Mouse (Mus musculus) skeletal muscle tissue, adult 2 months (tissue): Measurements from ENCODE around the gene Ankzf1.
"Not testable (repeated sequence)": the region's sequence is repeated elsewhere in the genome, so short reads cannot be mapped to it uniquely, and the experiment has no call there.

Experiments used
- DNase-seq: peaks from one replicate; pipeline ENCODE4 v3.0.0-alpha.2; 2012; ENCODE audit warnings: low read depth, low spot score

Ankzf1 gene

GRCm38 (mm10) chr1:75223532-75223931 lies 31.6 kb downstream of the Ankzf1 start:
- DNase-seq, result no peak

DNA sequence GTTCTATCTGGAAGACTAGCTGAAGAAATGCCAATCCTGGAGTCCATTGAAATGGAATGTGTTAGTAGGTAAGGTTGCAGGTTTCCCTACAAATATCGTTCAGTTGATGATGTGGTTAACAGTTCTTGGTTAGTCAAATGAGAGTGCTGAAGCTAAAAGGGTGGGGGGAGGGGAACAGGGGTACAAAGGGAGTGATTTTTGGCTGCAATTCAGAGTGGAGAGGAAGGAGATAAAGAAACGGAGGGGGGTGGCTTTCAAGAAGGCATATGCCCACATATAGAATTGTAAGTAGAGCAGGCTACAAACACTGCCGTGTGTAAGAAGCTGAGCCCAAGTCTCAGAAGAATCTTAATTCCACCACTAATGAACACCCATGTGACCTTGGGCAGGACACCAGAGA lies 33.5 kb downstream of the Ankzf1 start:
- no peak for DNase-seq

DNA sequence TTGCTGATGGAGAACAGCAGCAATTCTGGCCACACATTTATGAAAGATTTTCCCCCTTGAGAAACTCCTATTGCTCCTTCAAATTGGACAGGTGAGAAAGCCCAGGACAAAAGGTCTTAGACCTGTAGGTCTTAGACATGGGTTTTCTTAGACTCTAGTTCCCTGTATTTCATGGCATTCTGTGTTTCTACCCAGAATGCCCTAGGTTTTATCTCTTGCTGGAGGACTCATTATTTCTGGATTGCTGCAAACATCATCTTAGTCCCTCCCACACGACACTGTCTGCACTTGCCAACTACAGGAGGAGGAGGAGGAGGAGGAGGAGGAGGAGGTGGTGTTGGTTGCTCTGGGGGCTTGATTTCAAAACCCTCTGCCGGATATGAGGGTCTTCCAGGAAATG lies 34.2 kb downstream of the Ankzf1 start:
- no peak for DNase-seq

GRCm38 (mm10) chr1:75227653-75228052 lies 35.7 kb downstream of the Ankzf1 start:
- no peak for DNase-seq

- no peak for DNase-seq
These were observed 37.2 kb downstream of the Ankzf1 start for GRCm38 (mm10) chr1:75229158-75229557.

- no peak for DNase-seq
These were observed 38.5 kb downstream of the Ankzf1 start for GRCm38 (mm10) chr1:75230335-75230994.

- DNase-seq, result no peak
These were observed 39.3 kb downstream of the Ankzf1 start for GRCm38 (mm10) chr1:75231224-75231623.

DNA sequence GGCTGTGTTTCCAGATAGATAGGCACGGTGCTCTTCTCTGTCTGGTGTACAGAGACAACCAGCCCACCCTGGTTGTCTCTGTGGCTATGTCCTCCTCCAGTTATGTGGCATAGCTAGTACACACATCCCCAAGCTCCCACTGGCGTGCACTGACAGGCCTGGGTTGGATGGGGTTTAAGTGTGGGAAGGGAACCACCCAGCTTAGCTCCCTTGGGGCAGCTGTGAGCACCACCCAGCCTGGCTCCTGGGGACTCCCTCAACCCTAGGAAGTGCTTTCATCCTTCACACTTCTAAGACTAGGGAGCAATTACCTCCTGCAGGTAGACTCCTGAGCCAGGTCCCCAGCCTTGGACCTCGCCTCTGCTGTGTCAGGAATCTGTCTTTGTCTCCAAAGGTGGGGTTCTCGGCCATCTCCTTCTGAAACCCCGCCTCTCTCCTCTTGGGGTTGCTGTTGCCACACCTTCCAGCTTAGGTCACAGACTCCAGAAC lies 39.8 kb downstream of the Ankzf1 start, which contains the start of gene A630095N17Rik:
TSS of gene A630095N17Rik (minus strand) at position 439 of the 489 bp plus-strand sequence.
- DNase-seq, result no peak

- not testable (repeated sequence) for DNase-seq
These were observed 40.5 kb downstream of the Ankzf1 start for GRCm38 (mm10) chr1:75232489-75232888.

DNA sequence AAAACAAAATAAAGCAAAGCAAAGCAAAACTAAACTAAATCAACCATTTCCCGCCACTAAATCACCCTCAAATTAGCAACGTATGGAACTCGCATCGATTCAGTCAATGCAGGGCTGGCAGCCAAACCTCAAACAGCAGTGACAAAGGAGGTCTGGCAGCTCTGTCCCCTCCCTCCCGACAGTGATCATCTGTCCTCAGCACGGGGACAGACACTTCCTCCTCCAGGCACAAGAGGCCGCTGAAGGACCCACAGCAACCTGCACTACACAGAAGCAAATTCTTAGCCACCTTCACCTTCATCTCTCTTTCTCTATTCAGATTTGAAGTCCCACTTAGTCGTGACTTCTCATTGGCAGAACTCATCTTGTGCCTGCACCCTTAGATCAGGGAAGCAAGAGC lies 42.7 kb downstream of the Ankzf1 start:
- peak; percentile 59 for DNase-seq

GRCm38 (mm10) chr1:75236117-75237050 lies 44.4 kb downstream of the Ankzf1 start, which contains the start of gene Dnajb2:
Gene Dnajb2 (plus strand): TSS chr1:75236406.
- DNase-seq, result peak; percentile 92

DNA sequence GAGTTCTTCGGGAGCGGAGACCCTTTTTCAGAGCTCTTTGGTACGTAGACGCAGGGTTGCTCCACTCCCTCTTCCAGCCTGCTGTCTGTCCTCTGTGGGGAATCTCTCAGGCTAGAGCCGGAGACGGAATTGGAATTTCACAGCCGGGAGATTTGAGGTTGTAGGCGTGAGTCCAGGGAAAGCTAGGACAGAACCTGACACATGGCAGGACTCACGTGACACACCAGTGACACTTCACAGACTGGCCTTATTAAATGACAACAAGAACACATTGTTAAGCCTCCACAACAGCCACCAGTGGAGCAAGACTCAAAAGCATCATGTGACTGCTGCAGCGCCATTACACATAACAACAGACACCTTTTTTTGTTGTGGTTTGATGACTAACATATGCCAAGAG lies 47.6 kb downstream of the Ankzf1 start:
- DNase-seq, result no peak

DNA sequence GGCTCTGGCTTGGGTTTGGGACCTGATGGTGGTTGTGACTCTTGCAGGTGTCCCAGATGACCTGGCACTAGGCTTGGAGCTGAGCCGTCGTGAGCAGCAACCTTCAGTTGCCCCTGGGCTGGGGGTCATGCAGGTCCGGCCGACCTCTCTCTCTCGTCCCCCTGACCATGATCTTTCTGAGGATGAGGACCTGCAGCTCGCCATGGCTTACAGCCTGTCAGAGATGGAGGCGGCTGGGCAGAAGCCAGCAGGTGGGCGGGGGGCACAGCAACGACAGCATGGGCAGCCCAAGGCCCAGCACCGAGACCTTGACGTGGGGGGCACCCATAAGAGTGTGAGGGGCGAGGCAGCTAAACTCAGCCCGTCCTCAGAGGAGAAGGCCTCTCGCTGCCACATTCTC lies 51.5 kb downstream of the Ankzf1 start:
- no peak for DNase-seq

GRCm38 (mm10) chr1:75244175-75244826 lies 52.4 kb downstream of the Ankzf1 start:
- DNase-seq, result no peak

GRCm38 (mm10) chr1:75244836-75245235 lies 52.9 kb downstream of the Ankzf1 start:
- peak; percentile 71 for DNase-seq

GRCm38 (mm10) chr1:75247071-75247930 lies 55.4 kb downstream of the Ankzf1 start:
- DNase-seq, result no peak

- DNase-seq, result peak; percentile 48
These were observed 56.3 kb downstream of the Ankzf1 start for GRCm38 (mm10) chr1:75248041-75248772.
